In genomic region chr11:76445459-76445858, GRCm38 (mm10) we compare ENCODE assay signal across 22 mouse cellular contexts. TPM values are rescaled to one million over a fixed set of nuclear protein-coding genes. Genes with fewer than 3 reads are reported as not detected.
A peak's percentile ranks its signal among the peaks of the same experiment; 100 is the strongest.
DNase-seq lines count a peak whose midpoint lies in the region; ATAC-seq lines count a peak whose summit lies in the region.
"Had no signal": no experiment of that assay in that cellular context is flagged by ENCODE, and none has a peak within 500 bp of the region (broad histone marks: within the 10 kb centered on the region; RNA-seq: fewer than 3 reads in every experiment).

No protein-coding gene starts in this region.

- peaks cover 25% of the 10 kb centered on the region for H3K36me3 ChIP-seq in forebrain, embryonic 10.5 days (replicated peaks)
- peaks cover 9% of the 10 kb centered on the region; the same call in 1 of the 2 replicates for H3K36me3 ChIP-seq in forebrain, embryonic 15.5 days
- H3K36me3 ChIP-seq in midbrain, embryonic 13.5 days: peaks cover 62% of the 10 kb centered on the region
- no peaks in the 10 kb centered on the region; the same call in 1 of the 2 replicates for H3K36me3 ChIP-seq in midbrain, embryonic 11.5 days (ENCODE audit: control insufficient read depth, insufficient read depth, low read length)
- H3K36me3 ChIP-seq in limb, embryonic 13.5 days: peaks cover 28% of the 10 kb centered on the region
- H3K36me3 ChIP-seq: liver, embryonic 12.5 days had no signal

- no peak overlapping the region for H3K4me3 ChIP-seq in forebrain, embryonic 10.5 days
- H3K4me3 ChIP-seq in forebrain, embryonic 15.5 days: no peak overlapping the region
- H3K4me3 ChIP-seq in midbrain, embryonic 13.5 days (replicated peaks): no peak overlapping the region
- no peak overlapping the region for H3K4me3 ChIP-seq in midbrain, embryonic 11.5 days (ENCODE audit: low read depth, low read length)
- H3K4me3 ChIP-seq in limb, embryonic 13.5 days: no peak overlapping the region
- H3K4me3 ChIP-seq: erythroblast, embryonic 14.5 days; gastrocnemius, adult 2 months; liver, embryonic 12.5 days; lung, embryonic 15.5 days; neural tube, embryonic 12.5 days had no signal

- no peak overlapping the region for H3K4me2 ChIP-seq in forebrain, embryonic 15.5 days (replicated peaks)
- no peak overlapping the region for H3K4me2 ChIP-seq in midbrain, embryonic 13.5 days (replicated peaks)
- no peak overlapping the region for H3K4me2 ChIP-seq in midbrain, embryonic 11.5 days
- peak overlapping the region; percentile 3; the same call in 1 of the 2 replicates for H3K4me2 ChIP-seq in limb, embryonic 13.5 days (replicated peaks)
- H3K4me2 ChIP-seq: lung, embryonic 15.5 days had no signal

- H3K9me3 ChIP-seq in forebrain, embryonic 10.5 days: no peaks in the 10 kb centered on the region
- H3K9me3 ChIP-seq in forebrain, embryonic 15.5 days: no peaks in the 10 kb centered on the region
- no peaks in the 10 kb centered on the region for H3K9me3 ChIP-seq in midbrain, embryonic 13.5 days
- no peaks in the 10 kb centered on the region for H3K9me3 ChIP-seq in midbrain, embryonic 11.5 days (ENCODE audit: control insufficient read depth, low read length)
- no peaks in the 10 kb centered on the region for H3K9me3 ChIP-seq in limb, embryonic 13.5 days
- H3K9me3 ChIP-seq: liver, embryonic 12.5 days; lung, embryonic 15.5 days; neural tube, embryonic 12.5 days had no signal

- H3K9ac ChIP-seq in forebrain, embryonic 15.5 days (replicated peaks): no peak overlapping the region
- no peak overlapping the region for H3K9ac ChIP-seq in midbrain, embryonic 13.5 days (replicated peaks)
- H3K9ac ChIP-seq in midbrain, embryonic 11.5 days (ENCODE audit: low read length): no peak overlapping the region; the same call in 1 of the 2 replicates
- H3K9ac ChIP-seq in limb, embryonic 13.5 days: 0 out of 2 replicates have a peak overlapping the region, but pooled peaks have one; percentile 13
- H3K9ac ChIP-seq: liver, embryonic 12.5 days; lung, embryonic 15.5 days; neural tube, embryonic 12.5 days had no signal

- peaks cover 60% of the 10 kb centered on the region for H3K27me3 ChIP-seq in forebrain, embryonic 10.5 days (ENCODE audit: poor library complexity, severe bottlenecking)
- no peaks in the 10 kb centered on the region for H3K27me3 ChIP-seq in forebrain, embryonic 15.5 days
- H3K27me3 ChIP-seq in midbrain, embryonic 13.5 days: no peaks in the 10 kb centered on the region
- H3K27me3 ChIP-seq in midbrain, embryonic 11.5 days (ENCODE audit: control insufficient read depth, insufficient read depth, low read length): peaks cover 15% of the 10 kb centered on the region
- H3K27me3 ChIP-seq in limb, embryonic 13.5 days: no peaks in the 10 kb centered on the region
- H3K27me3 ChIP-seq: CH12.LX; liver, embryonic 12.5 days; lung, embryonic 15.5 days; neural tube, embryonic 12.5 days had no signal

- 27% methylated on average over 8 of the region's 8 CpGs for WGBS in forebrain, embryonic 10.5 days
- 24% methylated on average over 8 of the region's 8 CpGs for WGBS in forebrain, embryonic 15.5 days
- WGBS in midbrain, embryonic 13.5 days: 20% methylated on average over 8 of the region's 8 CpGs
- 23% methylated on average over 8 of the region's 8 CpGs for WGBS in midbrain, embryonic 11.5 days
- WGBS in limb, embryonic 13.5 days: 15% methylated on average over 8 of the region's 8 CpGs

- peak overlapping the region; percentile 75 for H3K27ac ChIP-seq in forebrain, embryonic 10.5 days
- no peak overlapping the region for H3K27ac ChIP-seq in forebrain, embryonic 15.5 days (replicated peaks)
- 0 out of 2 replicates have a peak overlapping the region, but pooled peaks have one; percentile 41 for H3K27ac ChIP-seq in midbrain, embryonic 13.5 days
- H3K27ac ChIP-seq in midbrain, embryonic 11.5 days (ENCODE audit: low read depth, low read length): no peak overlapping the region
- peak overlapping the region; percentile 72 for H3K27ac ChIP-seq in limb, embryonic 13.5 days
- H3K27ac ChIP-seq: liver, embryonic 12.5 days; lung, embryonic 15.5 days; neural tube, embryonic 12.5 days had no signal

- no peak for DNase-seq in forebrain, embryonic 10.5 days (ENCODE audit: extremely low spot score, low spot score)
- no peak for DNase-seq in midbrain, embryonic 11.5 days (ENCODE audit: low spot score, missing footprints)
- DNase-seq in frontal cortex, adult 2 months (ENCODE audit: extremely low spot score in 1 of 2, low spot score in 1 of 2): no peak
- no peak for DNase-seq in left cerebral cortex, adult 9 months (ENCODE audit: low spot score in 2 of 2)
- DNase-seq: cerebellum, postnatal 36 days; gastrocnemius, adult 2 months; heart, adult 11 months; heart, postnatal 10 days; kidney, adult 18-20 months; kidney, postnatal 14 days; layer of hippocampus, adult 9-11 months; right cerebral cortex, postnatal 14 days had no signal

- ATAC-seq in forebrain, embryonic 15.5 days (replicated peaks): no peak
- no peak for ATAC-seq in midbrain, embryonic 13.5 days
- no peak for ATAC-seq in midbrain, embryonic 11.5 days (ENCODE audit: low FRiP score)
- peak; percentile 26; the same call in 1 of the 2 replicates for ATAC-seq in limb, embryonic 13.5 days (ENCODE audit: low FRiP score, low read depth)
- no peak for ATAC-seq in granulocyte monocyte progenitor cell, adult 5-6 weeks (replicated peaks; ENCODE audit: poor library complexity, severe bottlenecking)
- ATAC-seq: forebrain, embryonic 16.5 days had no signal

- peaks cover 83% of the 10 kb centered on the region for H3K4me1 ChIP-seq in forebrain, embryonic 10.5 days
- peaks cover 48% of the 10 kb centered on the region for H3K4me1 ChIP-seq in forebrain, embryonic 15.5 days
- H3K4me1 ChIP-seq in midbrain, embryonic 13.5 days (replicated peaks): peaks cover 75% of the 10 kb centered on the region
- H3K4me1 ChIP-seq in midbrain, embryonic 11.5 days (ENCODE audit: control insufficient read depth, insufficient read depth, low read length): peaks cover 41% of the 10 kb centered on the region
- peaks cover 66% of the 10 kb centered on the region for H3K4me1 ChIP-seq in limb, embryonic 13.5 days

RNA-seq across cellular contexts. Expression of gene Timm22, which starts 38.7 kb away (rescaled TPM):
- polyA plus RNA-seq in forebrain, embryonic 10.5 days (2016; fragmentation: Nextera tagmentation; extraction: Ambion mirVana): 127 and 128 TPM in 2 replicates
- 93.3 and 106 TPM in 2 replicates for polyA plus RNA-seq in forebrain, embryonic 15.5 days (2015; fragmentation: Nextera tagmentation; extraction: Ambion mirVana)
- 96.3 and 102 TPM in 2 replicates for polyA plus RNA-seq in midbrain, embryonic 13.5 days (2015; fragmentation: Nextera tagmentation; extraction: Ambion mirVana)
- polyA plus RNA-seq in midbrain, embryonic 11.5 days (2014; fragmentation: Nextera tagmentation; extraction: Ambion mirVana): 117 and 118 TPM in 2 replicates
- polyA plus RNA-seq in limb, embryonic 13.5 days (2015; fragmentation: Nextera tagmentation; extraction: Ambion mirVana): 125 and 126 TPM in 2 replicates
- 21.3 and 32.4 TPM in 2 replicates for total RNA-seq in granulocyte monocyte progenitor cell, adult 5-6 weeks (2014; fragmentation: Nextera tagmentation)
- 9.9 and 13.9 TPM in 2 replicates for total RNA-seq in granulocyte monocyte progenitor cell, adult 5-6 weeks (2017)
- 20.9 and 31.4 TPM in 2 replicates for polyA plus RNA-seq in frontal cortex, adult 2 months (2012; rRNA removed)

RNA-seq across cellular contexts. Expression of gene Nxn, which starts 46.5 kb away (rescaled TPM):
- polyA plus RNA-seq in forebrain, embryonic 10.5 days (2016; fragmentation: Nextera tagmentation; extraction: Ambion mirVana): 55.4 and 62.3 TPM in 2 replicates
- 15.4 and 19.9 TPM in 2 replicates for polyA plus RNA-seq in forebrain, embryonic 15.5 days (2015; fragmentation: Nextera tagmentation; extraction: Ambion mirVana)
- 29.0 and 34.3 TPM in 2 replicates for polyA plus RNA-seq in midbrain, embryonic 13.5 days (2015; fragmentation: Nextera tagmentation; extraction: Ambion mirVana)
- 43.8 and 51.3 TPM in 2 replicates for polyA plus RNA-seq in midbrain, embryonic 11.5 days (2014; fragmentation: Nextera tagmentation; extraction: Ambion mirVana)
- 55.4 and 57.6 TPM in 2 replicates for polyA plus RNA-seq in limb, embryonic 13.5 days (2015; fragmentation: Nextera tagmentation; extraction: Ambion mirVana)
- 29.6 and 32.3 TPM in 2 replicates for total RNA-seq in granulocyte monocyte progenitor cell, adult 5-6 weeks (2014; fragmentation: Nextera tagmentation)
- 24.1 and 25.5 TPM in 2 replicates for total RNA-seq in granulocyte monocyte progenitor cell, adult 5-6 weeks (2017)
- polyA plus RNA-seq in frontal cortex, adult 2 months (2012; rRNA removed): 9.2 and 9.8 TPM in 2 replicates

Comparison
In these comparisons a context has a peak if more than half of its experiments do, and no peak if none do; other contexts are left out.
1. H3K27ac ChIP-seq: peak in forebrain, embryonic 10.5 days (single experiment), midbrain, embryonic 13.5 days (single experiment) and limb, embryonic 13.5 days (single experiment); none in forebrain, embryonic 15.5 days (single experiment) and midbrain, embryonic 11.5 days (single experiment).